Mouse (Mus musculus) splenic B cell, adult 2 months (primary cell): ENCODE measurements around the gene Ccdc122.

Experiments
- DNase-seq: peaks from one replicate; pipeline ENCODE4 v3.0.0-alpha.2; 2011; ENCODE audit warnings: low read depth, low spot score
- H3K27me3 ChIP-seq: 2 replicates; pipeline ENCODE4 v1.6.1; 2012; ENCODE audit warnings: mild to moderate bottlenecking, low read length, moderate library complexity, mixed read lengths; ENCODE audit not compliant: control insufficient read depth, poor library complexity, insufficient read depth, severe bottlenecking
- H3K36me3 ChIP-seq: 2 replicates; pipeline ENCODE4 v1.6.1; 2012; ENCODE audit warnings: mild to moderate bottlenecking, low read length, moderate library complexity, mixed read lengths; ENCODE audit not compliant: control insufficient read depth, poor library complexity, insufficient read depth, severe bottlenecking

Ccdc122 gene

GRCm38 (mm10) chr14:77156911-77157504, 120.4 kb downstream of the Ccdc122 start:
- Histone ChIP-seq H3K27me3 (no peaks in the 10 kb centered on the region), H3K36me3 (no peaks in the 10 kb centered on the region)
- DNase-seq = no peak

GRCm38 (mm10) chr14:77157505-77157911, 120.9 kb downstream of the Ccdc122 start:
- Histone ChIP-seq H3K36me3 (no peaks in the 10 kb centered on the region), H3K27me3 (no peaks in the 10 kb centered on the region)
- DNase-seq = no peak

GRCm38 (mm10) chr14:77159397-77159796, 122.8 kb downstream of the Ccdc122 start:
- no peaks in the 10 kb centered on the region for H3K27me3 ChIP-seq
- no peaks in the 10 kb centered on the region for H3K36me3 ChIP-seq
- DNase-seq = no peak
